Comparison of ENCODE assay signal across 8 mouse cellular contexts in genomic region chr9:61645661-61646425, GRCm38 (mm10).
DNase-seq lines count a peak whose midpoint lies in the region; ATAC-seq lines count a peak whose summit lies in the region.

No protein-coding gene starts in this region.

- H3K36me3 ChIP-seq in embryonic facial prominence, embryonic 13.5 days: no peaks in the 10 kb centered on the region
- H3K36me3 ChIP-seq in hindbrain, embryonic 15.5 days: no peaks in the 10 kb centered on the region

- H3K9me3 ChIP-seq in embryonic facial prominence, embryonic 13.5 days: peaks cover 4% of the 10 kb centered on the region
- H3K9me3 ChIP-seq in hindbrain, embryonic 15.5 days: no peaks in the 10 kb centered on the region

- H3K9ac ChIP-seq in embryonic facial prominence, embryonic 13.5 days: no peak overlapping the region
- no peak overlapping the region for H3K9ac ChIP-seq in hindbrain, embryonic 15.5 days

- ATAC-seq in CD4-positive, CD25-positive, alpha-beta regulatory T cell, adult 4 months: no peak
- no peak for ATAC-seq in embryonic facial prominence, embryonic 13.5 days (ENCODE audit: insufficient number of reproducible peaks, insufficient read depth, low FRiP score, low TSS enrichment, low read depth)
- ATAC-seq in hindbrain, embryonic 15.5 days (ENCODE audit: low FRiP score, low read depth): peak; percentile 69; the same call in 1 of the 2 replicates

- peak overlapping the region; percentile 22; the same call in 1 of the 2 replicates for H3K27ac ChIP-seq in embryonic facial prominence, embryonic 13.5 days
- H3K27ac ChIP-seq in hindbrain, embryonic 15.5 days (replicated peaks): peak overlapping the region; percentile 46; the same call in 1 of the 2 replicates

- DNase-seq in CD4-positive, CD25-positive, alpha-beta regulatory T cell, adult 2 months (ENCODE audit: low read depth, low spot score): peak; percentile 24
- peak; percentile 21 to 60 for DNase-seq in lung, postnatal 4 days
- DNase-seq in ovary, adult 18-20 months (ENCODE audit: low spot score): no peak
- no peak for DNase-seq in left cerebral cortex, adult 9 months (ENCODE audit: low spot score in 2 of 2)
- no peak for DNase-seq in frontal cortex, postnatal 36 days (ENCODE audit: low spot score in 2 of 2)

- peaks cover 20% of the 10 kb centered on the region for H3K4me1 ChIP-seq in embryonic facial prominence, embryonic 13.5 days
- H3K4me1 ChIP-seq in hindbrain, embryonic 15.5 days (replicated peaks): peaks cover 14% of the 10 kb centered on the region

- H3K4me2 ChIP-seq in embryonic facial prominence, embryonic 13.5 days: no peak overlapping the region
- no peak overlapping the region for H3K4me2 ChIP-seq in hindbrain, embryonic 15.5 days

- H3K4me3 ChIP-seq in embryonic facial prominence, embryonic 13.5 days: no peak overlapping the region
- no peak overlapping the region for H3K4me3 ChIP-seq in hindbrain, embryonic 15.5 days

- no peaks in the 10 kb centered on the region for H3K27me3 ChIP-seq in embryonic facial prominence, embryonic 13.5 days
- no peaks in the 10 kb centered on the region for H3K27me3 ChIP-seq in hindbrain, embryonic 15.5 days

- 43% methylated on average over 20 of the region's 20 CpGs for WGBS in embryonic facial prominence, embryonic 13.5 days
- WGBS in hindbrain, embryonic 15.5 days: 36% methylated on average over 20 of the region's 20 CpGs

Comparison
In these comparisons a context has a peak if more than half of its experiments do, and no peak if none do; other contexts are left out.
1. DNase-seq: peak in CD4-positive, CD25-positive, alpha-beta regulatory T cell, adult 2 months (single experiment) and lung, postnatal 4 days (2 of 2); none in ovary, adult 18-20 months (single experiment), left cerebral cortex, adult 9 months (0 of 2) and frontal cortex, postnatal 36 days (0 of 2).